Mouse (Mus musculus): ENCODE data around the gene Nemp1.
A peak's percentile ranks its signal among the peaks of the same experiment; 100 is the strongest.

DNA sequence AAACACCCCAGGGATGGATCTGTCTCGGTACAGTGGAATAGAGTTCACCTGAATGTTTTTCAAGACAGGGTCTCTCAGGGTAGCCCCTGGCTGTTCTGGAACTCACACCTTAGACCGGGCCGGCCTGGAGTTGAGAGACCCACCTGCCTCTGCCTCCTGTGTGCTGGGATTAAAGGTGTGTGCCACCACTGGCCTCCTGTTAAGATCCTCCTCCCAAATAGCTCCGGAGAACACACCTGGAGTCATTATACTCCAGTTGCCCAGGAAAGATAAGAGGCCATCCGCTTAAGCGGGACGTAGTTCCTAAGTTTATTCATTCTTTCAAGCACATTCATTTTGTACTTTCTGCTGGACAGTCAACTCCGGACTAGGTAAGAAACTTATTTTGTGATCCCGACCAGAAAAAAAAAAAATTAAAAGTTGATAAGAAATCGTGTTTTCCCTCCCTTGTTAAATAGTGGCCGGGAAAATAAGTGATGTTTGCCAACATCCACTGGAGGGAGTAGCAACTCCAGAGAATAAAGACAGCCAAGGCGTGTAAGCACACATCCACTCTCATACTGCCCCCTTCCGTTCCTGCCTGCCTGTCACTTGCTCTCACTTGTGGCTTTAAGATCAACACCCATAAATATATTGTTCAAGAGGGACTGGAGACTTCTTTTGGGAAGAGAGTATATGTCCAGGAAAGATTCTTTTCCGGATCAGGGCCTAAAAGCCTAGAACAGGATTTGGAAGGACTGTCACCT, 11.1 kb downstream of the Nemp1 start:
- TF ChIP-seq CHD2 (IDR thresholded peaks at IDR 0.05; ENCODE audit: low read depth, low read length) = no peak
- no peak for TF ChIP-seq MAFK (IDR thresholded peaks at IDR 0.05; ENCODE audit: insufficient read depth, low read depth, low read length)
- peak; percentile 45; the same call in 1 of the 2 replicates for TF ChIP-seq ZC3H11A (IDR thresholded peaks at IDR 0.05; ENCODE audit: borderline replicate concordance, low read depth, low read length)
- no peak for TF ChIP-seq ZNF384 (IDR thresholded peaks at IDR 0.05; ENCODE audit: low read depth, low read length)
- TF ChIP-seq HCFC1 (IDR thresholded peaks at IDR 0.05; ENCODE audit: borderline replicate concordance, insufficient read depth, low read length) = 0 out of 2 replicates have a peak, but pooled peaks have one; percentile 43
